Mouse (Mus musculus): Measurements from ENCODE around the gene Fabp1. TPM values are rescaled to one million over a fixed set of nuclear protein-coding genes. Genes with fewer than 3 reads are reported as not detected.

Fabp1 gene
- total and polyA plus RNA-seq, 3 experiments = not detected

- no peak for TF ChIP-seq UBTF (IDR thresholded peaks at IDR 0.05; ENCODE audit: borderline replicate concordance, insufficient read depth, low read depth, low read length)
- TF ChIP-seq HCFC1 (IDR thresholded peaks at IDR 0.05; ENCODE audit: low read depth, low read length) = no peak
Measured at GRCm38 (mm10) chr6:71166551-71167169, 33.0 kb upstream of the Fabp1 start (continued).

GRCm38 (mm10) chr6:71172812-71173580, 26.6 kb upstream of the Fabp1 start:
- Histone ChIP-seq H3K79me2 (ENCODE audit: control insufficient read depth, insufficient read depth, low read length, poor library complexity) (no peaks in the 10 kb centered on the region), H3K9ac (ENCODE audit: control insufficient read depth, low read depth, low read length, poor library complexity, severe bottlenecking) (no peak overlapping the region), H3K36me3 (ENCODE audit: control insufficient read depth in 1 of 2, insufficient read depth in 2 of 2, low read length in 2 of 2) (no peaks in the 10 kb centered on the region), H3K27ac (ENCODE audit: control insufficient read depth, low read depth, low read length) (no peak overlapping the region), H3K4me1 (ENCODE audit: control insufficient read depth in 1 of 2, insufficient read depth in 2 of 2, low read length in 2 of 2) (no peaks in the 10 kb centered on the region), H3K4me3 (ENCODE audit: control insufficient read depth in 1 of 2, insufficient read depth in 1 of 2, low read depth in 2 of 2, low read length in 2 of 2) (no peak overlapping the region), H3K9me3 (replicated peaks; ENCODE audit: insufficient read depth, low read length) (no peaks in the 10 kb centered on the region; the same call in 1 of the 2 replicates), H3K27me3 (ENCODE audit: control insufficient read depth in 1 of 2, insufficient read depth in 2 of 2, low read length in 2 of 2) (no peaks in the 10 kb centered on the region; a peak in 1 of 4 replicates)
- no peak for DNase-seq (ENCODE audit: low read depth, low spot score)
- TF ChIP-seq BHLHE40 (IDR thresholded peaks at IDR 0.05; ENCODE audit: borderline replicate concordance, low read depth, low read length) = no peak
- no peak for TF ChIP-seq MEF2A (IDR thresholded peaks at IDR 0.05; ENCODE audit: extremely low read depth, insufficient replicate concordance, low read depth, low read length, poor library complexity, severe bottlenecking)
- no peak for TF ChIP-seq JUND (IDR thresholded peaks at IDR 0.05; ENCODE audit: low read depth, low read length)
- TF ChIP-seq ZC3H11A (IDR thresholded peaks at IDR 0.05; ENCODE audit: low read depth, low read length) = no peak
- no peak for TF ChIP-seq EP300 (IDR thresholded peaks at IDR 0.05; ENCODE audit: low read depth in 1 of 2, low read length in 2 of 2)
- TF ChIP-seq MAX (IDR thresholded peaks at IDR 0.05; ENCODE audit: low read length) = no peak
- TF ChIP-seq SIN3A (IDR thresholded peaks at IDR 0.05; ENCODE audit: low read length) = no peak
- TF ChIP-seq GATA1 (IDR thresholded peaks at IDR 0.05; ENCODE audit: low read depth, low read length) = no peak
- TF ChIP-seq CTCF (IDR thresholded peaks at IDR 0.05 in 2 of 3, conservative IDR thresholded peaks at IDR 0.05 in 1 of 3; ENCODE audit: control insufficient read depth in 1 of 3, insufficient read depth in 1 of 3, low read depth in 2 of 3, low read length in 3 of 3, poor library complexity in 1 of 3, severe bottlenecking in 1 of 3) = no peak
- no peak for TF ChIP-seq MAFK (IDR thresholded peaks at IDR 0.05; ENCODE audit: borderline replicate concordance, low read depth, low read length)
- no peak for TF ChIP-seq USF2 (IDR thresholded peaks at IDR 0.05; ENCODE audit: borderline replicate concordance in 1 of 2, insufficient read depth in 1 of 2, low read depth in 1 of 2, low read length in 2 of 2)
- no peak for TF ChIP-seq E2F4 (IDR thresholded peaks at IDR 0.05; ENCODE audit: borderline replicate concordance, low read depth, low read length)
- no peak for TF ChIP-seq ZNF384 (IDR thresholded peaks at IDR 0.05; ENCODE audit: low read depth, low read length)
- TF ChIP-seq MXI1 (IDR thresholded peaks at IDR 0.05; ENCODE audit: low read depth, low read length) = no peak
- TF ChIP-seq USF1 (IDR thresholded peaks at IDR 0.05; ENCODE audit: low read depth, low read length) = no peak
- TF ChIP-seq ELF1 (IDR thresholded peaks at IDR 0.05; ENCODE audit: low read depth, low read length) = no peak
- no peak for TF ChIP-seq CHD2 (IDR thresholded peaks at IDR 0.05; ENCODE audit: low read length)

All from MEL (cell line).